Mouse (Mus musculus) forebrain, postnatal 0 days (tissue): ENCODE measurements at regions not wholly inside any gene's neighbourhood (a gene's known extent, or its start where the extent isn't known, plus 50 kb on each side); places are given as distances from the start of the nearest gene placed in this dataset.
A peak's percentile ranks its signal among the peaks of the same experiment; 100 is the strongest.

Experiments used
- ATAC-seq: fragments of 200-750 bp; cut with Nextera tagmentation; 2 replicates; pipeline ENCODE4 v1.8.0; 2017; ENCODE audit warnings: mild to moderate bottlenecking, moderate library complexity
- DNase-seq: peaks from one replicate; pipeline ENCODE4 v3.0.0-alpha.2; 2015
- H3K27ac ChIP-seq: fragments of 300-500 bp; sonication (generic); 2 replicates; pipeline ENCODE4 v1.5.1; 2014; ENCODE audit warnings: low read depth, mild to moderate bottlenecking, antibody characterized with exemption, low read length, moderate library complexity, mixed read lengths
- H3K27me3 ChIP-seq: fragments of 300-500 bp; sonication (generic); 2 replicates; pipeline ENCODE4 v1.6.1; 2014; ENCODE audit warnings: mild to moderate bottlenecking, low read length, mixed read lengths; ENCODE audit not compliant: insufficient read depth
- H3K36me3 ChIP-seq: fragments of 300-500 bp; sonication (generic); 2 replicates; pipeline ENCODE4 v1.6.1; 2014; ENCODE audit warnings: mild to moderate bottlenecking, moderate library complexity; ENCODE audit not compliant: insufficient read depth
- H3K4me1 ChIP-seq: fragments of 300-500 bp; sonication (generic); 2 replicates; pipeline ENCODE4 v1.6.1; 2014; ENCODE audit warnings: antibody characterized with exemption; ENCODE audit not compliant: insufficient read depth
- H3K4me2 ChIP-seq: fragments of 300-500 bp; sonication (generic); 2 replicates; pipeline ENCODE4 v1.6.1; 2014; ENCODE audit warnings: low read depth, mild to moderate bottlenecking, moderate library complexity
- H3K4me3 ChIP-seq: fragments of 300-500 bp; sonication (generic); 2 replicates; pipeline ENCODE4 v1.5.1; 2014; ENCODE audit warnings: low read depth, low read length, mixed read lengths
- H3K9ac ChIP-seq: fragments of 300-500 bp; sonication (generic); 2 replicates; pipeline ENCODE4 v1.6.1; 2014; ENCODE audit warnings: mild to moderate bottlenecking
- H3K9me3 ChIP-seq: fragments of 300-500 bp; sonication (generic); 2 replicates; pipeline ENCODE4 v1.6.1; 2016; ENCODE audit warnings: low read length
- CTCF ChIP-seq: sonication (generic); IDR thresholded peaks from 2 replicates; pipeline ENCODE4 v1.5.1; 2016; ENCODE audit warnings: antibody characterized with exemption, control low read depth, low read depth
- WGBS: fragments of 180-500 bp; shearing (Covaris S2); extraction: QIAGEN DNeasy Blood & Tissue Kit; methylation state at CpG from one replicate; pipeline ENCODE4 v1.1.7; 2014; 5-methylcytosine and 5-hydroxymethylcytosine counted together

DNA sequence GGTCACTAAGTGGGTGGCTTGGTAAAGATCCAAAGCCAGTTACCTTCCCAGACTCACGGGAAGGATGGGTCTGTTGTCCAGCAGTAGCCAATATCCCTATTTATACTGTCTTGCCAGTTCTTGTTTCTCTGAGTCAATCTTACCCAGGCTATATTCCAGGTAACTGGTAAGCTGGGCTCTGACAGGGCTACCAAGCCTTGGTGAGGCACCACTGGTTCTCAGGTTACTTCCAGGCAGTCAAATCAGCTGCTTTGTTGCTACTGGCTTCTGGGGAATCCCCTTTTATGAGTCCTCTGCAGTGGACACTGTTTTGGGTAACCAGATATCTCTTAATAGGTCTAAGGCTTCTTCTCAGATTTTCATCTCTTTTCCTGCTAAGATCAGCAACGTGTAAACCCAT lies 178.8 kb upstream of the Nampt start:
- Histone ChIP-seq H3K4me3 (no peak overlapping the region), H3K36me3 (no peaks in the 10 kb centered on the region), H3K4me2 (no peak overlapping the region), H3K4me1 (no peaks in the 10 kb centered on the region), H3K9me3 (no peaks in the 10 kb centered on the region), H3K27me3 (no peaks in the 10 kb centered on the region), H3K9ac (no peak overlapping the region), H3K27ac (no peak overlapping the region)
- no peak for TF ChIP-seq CTCF
- ATAC-seq: no peak
- 70% methylated on average over 2 of the region's 2 CpGs for WGBS
- no peak for DNase-seq

GRCm38 (mm10) chr12:32642493-32642892 lies 176.9 kb upstream of the Nampt start:
- no peak overlapping the region for H3K27ac ChIP-seq
- no peaks in the 10 kb centered on the region for H3K9me3 ChIP-seq
- no peak overlapping the region for H3K9ac ChIP-seq
- WGBS: 88% methylated on average over 1 of the region's 1 CpGs
- ATAC-seq (no peak), DNase-seq (no peak)
- H3K4me3 ChIP-seq: no peak overlapping the region
- TF ChIP-seq CTCF: no peak
- H3K27me3 ChIP-seq: no peaks in the 10 kb centered on the region
- H3K4me1 ChIP-seq: no peaks in the 10 kb centered on the region
- H3K36me3 ChIP-seq: no peaks in the 10 kb centered on the region
- no peak overlapping the region for H3K4me2 ChIP-seq

- Histone ChIP-seq H3K4me1 (no peaks in the 10 kb centered on the region), H3K36me3 (no peaks in the 10 kb centered on the region), H3K9me3 (no peaks in the 10 kb centered on the region), H3K27me3 (no peaks in the 10 kb centered on the region), H3K4me3 (no peak overlapping the region), H3K4me2 (no peak overlapping the region), H3K27ac (no peak overlapping the region), H3K9ac (no peak overlapping the region)
- DNase-seq (no peak), ATAC-seq (no peak)
- 0 out of 2 replicates have a peak, but pooled peaks have one; percentile 27 for TF ChIP-seq CTCF
- 98% methylated on average over 1 of the region's 1 CpGs for WGBS
These were observed 166.2 kb upstream of the Nampt start for GRCm38 (mm10) chr12:32653096-32653495.

DNA sequence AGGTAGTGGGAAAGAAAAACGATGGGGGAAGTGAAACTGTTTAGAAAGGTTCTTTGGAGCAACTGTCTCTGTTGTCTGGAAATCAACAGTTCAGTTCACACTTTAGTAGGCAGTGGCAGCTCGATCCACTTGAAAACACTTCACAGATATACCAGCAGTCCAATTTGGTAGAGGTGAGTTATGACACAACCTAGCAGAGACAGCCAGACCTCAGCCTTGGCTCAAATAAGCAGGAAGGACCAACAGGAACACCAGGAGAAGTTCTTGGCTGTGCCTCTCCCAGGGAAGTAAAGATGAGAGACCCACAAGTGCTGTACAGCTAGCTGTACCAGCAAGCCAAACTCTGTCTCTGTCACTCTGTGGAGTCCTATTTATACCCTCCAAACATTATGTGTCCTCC lies 163.2 kb upstream of the Nampt start:
- H3K27ac ChIP-seq: no peak overlapping the region
- no peaks in the 10 kb centered on the region for H3K36me3 ChIP-seq
- no peaks in the 10 kb centered on the region for H3K9me3 ChIP-seq
- no peak for DNase-seq
- no peak for TF ChIP-seq CTCF
- no peak overlapping the region for H3K4me3 ChIP-seq
- no peak overlapping the region for H3K9ac ChIP-seq
- no peaks in the 10 kb centered on the region for H3K4me1 ChIP-seq
- no peak overlapping the region for H3K4me2 ChIP-seq
- no peaks in the 10 kb centered on the region for H3K27me3 ChIP-seq
- WGBS: 77% methylated on average over 2 of the region's 2 CpGs
- ATAC-seq: no peak

- H3K4me2 ChIP-seq: no peak overlapping the region
- no peaks in the 10 kb centered on the region for H3K9me3 ChIP-seq
- ATAC-seq (no peak), DNase-seq (no peak)
- H3K9ac ChIP-seq: no peak overlapping the region
- H3K36me3 ChIP-seq: no peaks in the 10 kb centered on the region
- H3K27ac ChIP-seq: no peak overlapping the region
- H3K4me1 ChIP-seq: no peaks in the 10 kb centered on the region
- TF ChIP-seq CTCF: no peak
- no peak overlapping the region for H3K4me3 ChIP-seq
- no peaks in the 10 kb centered on the region for H3K27me3 ChIP-seq
- WGBS: 77% methylated on average over 8 of the region's 8 CpGs
These were observed 157.4 kb upstream of the Nampt start for GRCm38 (mm10) chr12:32661782-32662413.

- Histone ChIP-seq H3K36me3 (no peaks in the 10 kb centered on the region), H3K4me1 (no peaks in the 10 kb centered on the region), H3K9me3 (no peaks in the 10 kb centered on the region), H3K9ac (no peak overlapping the region), H3K27me3 (no peaks in the 10 kb centered on the region), H3K27ac (no peak overlapping the region), H3K4me3 (no peak overlapping the region), H3K4me2 (no peak overlapping the region)
- DNase-seq (no peak), ATAC-seq (no peak)
- WGBS: 97% methylated on average over 1 of the region's 1 CpGs
- no peak for TF ChIP-seq CTCF
These were observed 153.3 kb upstream of the Nampt start for GRCm38 (mm10) chr12:32666040-32666439.

DNA sequence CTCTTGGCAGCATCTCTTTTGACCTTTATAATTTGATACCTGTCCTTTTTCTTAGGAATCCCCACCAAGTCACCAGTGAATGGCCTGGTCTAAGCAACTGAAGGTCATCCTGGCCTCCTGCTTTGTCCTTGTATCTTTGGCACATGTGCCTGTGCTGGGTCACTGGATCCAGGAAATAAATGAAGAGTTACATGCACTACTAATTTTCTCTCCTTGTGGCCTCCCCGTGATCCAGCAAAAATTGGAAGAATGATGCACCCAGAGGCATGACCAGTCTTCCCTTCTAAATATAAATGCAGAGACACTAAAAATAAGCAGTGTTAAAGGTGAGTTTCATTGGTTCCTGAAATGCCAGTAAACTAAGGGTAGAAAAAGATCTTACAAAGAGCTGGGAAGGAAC lies 141.4 kb upstream of the Nampt start:
- no peak overlapping the region for H3K27ac ChIP-seq
- 86% methylated on average over 1 of the region's 1 CpGs for WGBS
- ATAC-seq: no peak
- no peak overlapping the region for H3K4me2 ChIP-seq
- no peak for DNase-seq
- H3K4me3 ChIP-seq: no peak overlapping the region
- no peaks in the 10 kb centered on the region for H3K36me3 ChIP-seq
- no peak overlapping the region for H3K9ac ChIP-seq
- no peaks in the 10 kb centered on the region for H3K27me3 ChIP-seq
- no peaks in the 10 kb centered on the region for H3K9me3 ChIP-seq
- H3K4me1 ChIP-seq: no peaks in the 10 kb centered on the region
- TF ChIP-seq CTCF: no peak
